Mouse (Mus musculus) left cerebral cortex, postnatal 36 days (tissue): ENCODE data around the gene Mrps17. TPM values are rescaled to one million over a fixed set of nuclear protein-coding genes. Genes with fewer than 3 reads are reported as not detected.
A peak's percentile ranks its signal among the peaks of the same experiment; 100 is the strongest.
"Not testable (repeated sequence)": the region's sequence is repeated elsewhere in the genome, so short reads cannot be mapped to it uniquely, and the experiment has no call there.

ENCODE experiments used
- DNase-seq, 2 experiments: peaks; one replicate each; pipeline ENCODE4 v3.0.0; 2021 to 2022; ENCODE audit warnings: low spot score in 2 of 2, mixed read lengths in 1 of 2
- intact Hi-C: fragments of 180-260 bp; cut with DNase I; formaldehyde crosslinking; loops from one replicate; pipeline ENCODE4 v1.15.1; 2025
- total RNA-seq, 2 experiments: library from RNA; stranded (reverse); gene quantifications; 2 replicates each; pipeline ENCODE4 v1.2.3; 2021

Gene Mrps17
- 10 to 100 TPM; 73.6 to 77.1 TPM for total RNA-seq

DNA sequence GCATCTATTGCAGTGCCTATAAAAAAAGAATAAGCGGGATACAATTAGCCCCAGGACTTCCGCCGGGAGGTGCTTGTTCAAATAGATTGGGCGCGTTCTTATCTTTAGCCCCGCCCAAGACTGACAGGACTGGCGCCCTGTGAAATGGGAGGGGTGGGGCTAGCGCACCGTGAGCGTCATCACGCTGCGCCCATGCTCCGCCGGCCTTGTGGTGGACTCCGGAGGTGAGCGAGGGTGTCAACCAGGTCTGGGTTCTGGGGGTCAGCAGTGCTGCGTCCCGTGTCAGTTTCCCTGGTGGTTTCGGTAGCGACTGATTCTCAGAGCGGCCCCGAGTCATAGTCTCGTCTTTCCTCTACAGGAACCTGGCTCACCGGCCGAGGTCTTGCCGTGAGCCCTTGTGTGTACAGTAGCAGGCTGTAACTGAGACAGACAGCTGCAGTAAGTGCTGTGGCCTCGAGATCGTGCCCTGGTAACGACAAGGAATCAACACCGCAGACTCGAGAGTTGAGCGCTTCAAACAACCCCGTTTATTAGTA lies at the start of gene Mrps17:
TSS of gene Mrps17 (plus strand) at position 172 of the 536 bp plus-strand sequence.
- DNase-seq: peak; percentile 88 to 90
- intact Hi-C loops: no loop called here

DNA sequence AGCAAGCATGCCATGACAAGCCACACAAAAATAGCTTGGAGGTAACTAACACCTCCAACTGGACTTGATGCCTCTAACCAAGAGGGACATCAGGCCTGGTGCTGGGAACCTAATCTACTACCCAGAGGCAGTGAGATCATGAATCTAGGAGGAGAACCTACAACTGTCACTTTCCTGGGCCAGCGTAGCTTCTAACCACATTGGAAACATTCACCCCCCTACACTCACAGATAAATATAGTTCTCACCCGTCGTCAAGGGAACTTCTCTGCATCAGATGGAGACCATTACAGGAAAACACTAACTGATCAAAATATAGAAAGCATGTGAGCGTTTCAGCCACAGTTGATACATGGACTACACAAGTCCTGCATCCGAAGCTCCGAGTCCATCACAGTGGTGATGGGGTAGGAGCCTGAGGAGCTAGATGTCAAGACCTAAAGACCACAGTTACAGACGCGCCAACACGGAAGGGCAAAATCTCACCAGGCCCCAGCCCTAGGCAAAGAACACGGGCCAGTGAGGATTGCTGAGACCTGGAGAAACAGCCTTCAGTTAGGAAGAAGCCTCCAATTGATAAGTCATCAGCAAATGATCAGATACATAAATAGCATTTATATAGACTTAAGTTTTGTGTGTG lies 48.9 kb upstream of the Mrps17 start:
- peak in 1 of 2 experiments; percentile 7 for DNase-seq
- intact Hi-C loops: loop anchor here (10.0 kb wide), 1 partner anchor 162 kb away; the partner anchor contains the start of gene Sfswap

DNA sequence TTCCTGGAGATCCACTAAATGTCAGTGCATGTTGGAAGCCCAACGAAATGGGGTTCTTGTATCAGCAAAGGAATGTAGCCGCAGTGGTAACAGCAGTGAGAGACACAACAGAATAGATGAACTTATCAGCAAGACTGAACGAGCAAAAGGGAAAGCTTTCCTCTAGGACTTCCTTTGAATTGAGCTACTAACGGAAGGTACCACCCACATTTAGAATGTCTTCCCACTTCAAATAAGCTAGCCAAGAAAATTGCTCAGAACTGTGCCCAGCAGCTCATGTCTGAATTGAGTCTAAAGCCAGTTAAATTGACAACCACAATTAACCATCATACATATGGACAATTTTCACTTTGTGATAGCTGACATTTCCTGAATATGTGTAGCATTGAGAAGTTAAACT lies 47.4 kb upstream of the Mrps17 start:
- intact Hi-C loops: loop anchor here (10.0 kb wide), 1 partner anchor 163 kb away; the partner anchor contains the start of gene Sfswap
- DNase-seq: no peak

DNA sequence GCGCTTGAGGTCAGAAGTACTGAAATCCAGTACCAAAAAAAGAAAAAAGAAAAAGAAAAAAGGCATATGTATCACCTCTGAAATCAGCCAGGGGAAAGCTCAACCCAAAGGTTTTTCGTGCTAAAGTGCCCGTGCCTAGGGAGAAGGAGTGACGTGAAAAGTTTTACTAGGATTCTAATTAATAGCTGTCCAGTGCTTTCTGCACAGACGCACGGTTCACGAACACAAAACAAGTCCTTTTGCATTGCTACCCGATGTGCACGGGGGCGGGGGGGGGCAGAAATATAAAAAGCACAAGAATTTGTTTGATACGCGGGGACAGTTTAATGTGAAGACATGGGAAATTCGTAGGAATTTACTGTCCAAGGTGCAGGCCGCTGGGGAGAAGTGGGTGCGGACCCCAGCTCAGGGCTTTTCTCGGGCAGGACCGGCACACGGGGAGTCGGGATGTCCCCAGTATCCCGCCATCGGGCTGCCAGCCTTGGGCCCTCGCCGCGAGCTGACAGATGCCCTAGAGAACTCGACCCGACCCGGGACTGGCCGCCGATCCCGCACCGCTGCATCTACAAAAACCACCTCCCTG lies 45.8 kb upstream of the Mrps17 start:
- intact Hi-C loops: loop anchor here (10.0 kb wide), 1 partner anchor 165 kb away; the partner anchor contains the start of gene Sfswap
- DNase-seq: no peak

DNA sequence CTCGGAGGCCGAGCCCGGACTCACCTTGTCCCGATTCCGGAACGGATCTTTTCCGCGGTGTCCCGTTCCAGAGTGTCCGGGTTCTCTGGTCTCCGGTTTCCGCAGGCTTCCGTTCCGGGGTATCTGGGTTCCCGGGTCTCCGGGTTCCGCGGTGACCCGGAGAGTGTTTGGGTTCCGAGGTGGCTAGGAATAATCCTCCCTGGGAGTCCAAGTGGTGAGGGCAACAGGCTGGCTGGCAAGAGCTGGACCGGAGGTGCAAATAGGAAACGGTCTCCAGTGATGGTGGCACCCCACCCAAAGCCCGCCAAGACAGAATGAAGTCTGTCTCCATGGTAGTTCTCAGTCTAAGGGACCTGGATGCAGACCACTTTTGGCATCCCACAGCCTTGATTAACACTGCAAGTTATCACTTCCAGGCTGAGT lies 45.2 kb upstream of the Mrps17 start, which contains the start of gene Zfp11:
TSS of gene Zfp11 (minus strand) at position 64 of the 423 bp plus-strand sequence.
- intact Hi-C loops: no loop called here

DNA sequence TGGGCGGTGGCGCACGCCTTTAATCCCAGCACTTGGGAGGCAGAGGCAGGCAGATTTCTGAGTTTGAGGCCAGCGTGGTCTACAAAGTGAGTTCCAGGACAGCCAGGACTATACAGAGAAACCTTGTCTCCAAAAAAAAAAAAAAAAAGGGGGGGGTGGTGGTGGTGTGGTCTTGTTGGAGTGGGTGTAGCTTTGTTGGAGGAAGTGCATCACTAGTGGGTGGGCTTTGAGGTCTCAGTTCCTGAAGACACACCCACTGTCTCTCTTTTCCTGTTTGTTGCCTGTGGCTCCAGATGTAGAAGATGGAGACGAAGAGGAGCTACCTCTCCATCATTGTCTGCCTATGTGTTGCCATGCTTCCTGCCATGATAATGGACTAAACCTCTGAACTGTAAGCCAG lies 30.2 kb upstream of the Mrps17 start:
- intact Hi-C loops, DNase-seq: not testable (repeated sequence)

More for the DNA sequence above, 45.2 kb upstream of the Mrps17 start, which contains the start of gene Zfp11:
- DNase-seq: peak; percentile 79 to 86

DNA sequence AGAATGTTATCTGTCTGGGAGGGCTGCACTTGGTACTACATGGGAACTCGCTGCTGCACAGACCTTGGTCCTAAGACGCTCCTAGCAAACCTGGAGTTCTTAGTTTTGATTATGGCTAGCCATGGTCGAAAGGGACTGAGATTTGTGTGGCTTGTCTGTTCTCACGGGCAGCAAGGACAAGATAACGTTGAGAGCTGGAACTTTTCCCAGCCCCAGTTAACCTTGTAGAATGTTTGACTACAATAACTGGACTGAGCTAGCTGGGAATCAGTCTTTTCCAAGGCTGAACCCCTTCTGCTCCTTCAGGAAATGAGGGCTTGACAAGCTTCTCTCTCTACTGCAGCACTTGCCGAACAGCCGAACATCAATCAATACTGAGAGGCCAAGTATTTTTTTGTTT lies 27.7 kb upstream of the Mrps17 start:
- DNase-seq: no peak
- intact Hi-C loops: no loop called here

DNA sequence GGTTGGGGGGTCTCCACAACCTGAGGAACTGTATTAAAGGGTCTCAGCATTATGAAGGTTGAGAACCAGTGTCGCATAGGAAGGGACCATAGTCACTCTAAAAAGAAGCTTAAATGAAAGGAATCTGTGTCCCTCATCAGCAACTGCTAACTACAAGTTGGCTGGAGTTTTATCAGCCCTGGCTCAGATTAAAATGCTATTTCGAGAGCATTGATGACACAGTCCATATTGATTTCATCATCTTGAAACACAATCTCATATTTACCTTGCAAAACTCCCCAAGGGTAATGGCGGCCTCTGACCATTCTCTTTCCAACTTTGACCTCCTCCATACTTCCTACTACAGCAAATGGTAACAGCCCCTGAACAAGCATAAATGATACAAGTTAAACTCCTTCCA lies 24.8 kb upstream of the Mrps17 start:
- no peak for DNase-seq
- intact Hi-C loops: no loop called here

DNA sequence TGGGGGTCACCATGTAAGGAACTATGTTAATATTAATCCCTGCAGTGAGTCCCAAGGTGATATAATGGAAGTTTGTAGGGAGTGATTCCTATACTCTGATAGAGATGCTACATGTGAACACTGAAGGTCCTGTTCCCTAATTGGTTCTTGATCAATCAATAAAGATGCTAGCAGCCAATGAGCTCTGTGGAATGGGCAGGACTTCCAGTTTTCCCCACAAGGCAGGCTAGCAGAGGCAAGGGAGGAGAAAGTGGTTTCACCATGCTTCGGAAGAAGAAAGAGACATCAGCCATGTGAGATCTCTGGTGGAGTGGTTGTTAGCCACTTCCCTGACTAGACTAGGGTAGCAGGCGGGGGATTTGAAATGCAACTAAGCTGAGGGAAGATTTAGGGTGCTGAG lies 14.8 kb upstream of the Mrps17 start:
- intact Hi-C loops: no loop called here
- no peak for DNase-seq

DNA sequence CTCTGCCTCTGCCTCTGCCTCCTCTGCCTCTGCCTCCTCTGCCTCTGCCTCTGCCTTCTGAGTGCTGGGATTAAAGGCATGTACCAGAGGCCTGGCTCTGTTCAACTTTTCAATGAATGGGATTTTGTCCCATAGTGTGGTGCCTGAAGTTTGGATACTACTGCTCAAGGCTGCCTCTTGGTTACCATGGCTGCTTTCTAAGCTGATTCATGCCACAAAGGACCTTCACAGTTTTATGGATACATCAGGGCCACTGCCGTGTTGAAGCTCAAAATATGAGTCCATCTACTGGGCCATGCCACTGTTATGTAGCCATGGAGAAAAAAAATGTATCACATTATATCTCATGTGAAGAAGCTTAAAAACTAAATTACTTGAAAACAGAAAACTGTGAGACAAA lies 13.6 kb upstream of the Mrps17 start:
- DNase-seq: no peak
- intact Hi-C loops: no loop called here

DNA sequence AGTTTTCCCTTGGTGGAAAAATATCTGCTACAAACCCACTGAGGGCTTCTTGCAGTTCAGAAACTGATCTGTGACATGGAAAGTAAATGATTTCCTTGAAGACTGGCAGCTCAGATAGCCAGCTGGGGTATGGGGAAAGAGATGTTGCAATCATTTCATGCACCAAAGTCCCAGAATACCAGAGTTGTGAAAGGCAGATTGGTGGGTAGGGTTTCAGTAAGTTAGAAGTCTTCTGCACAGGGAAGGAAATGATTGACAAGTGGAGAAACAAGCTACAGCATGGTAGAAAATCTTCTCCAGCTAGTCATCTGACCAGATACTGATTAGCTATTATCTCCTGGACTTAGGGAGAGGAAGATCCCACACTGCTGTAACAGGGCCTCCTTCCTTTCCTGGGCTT lies 11.9 kb upstream of the Mrps17 start:
- no peak for DNase-seq
- intact Hi-C loops: no loop called here

DNA sequence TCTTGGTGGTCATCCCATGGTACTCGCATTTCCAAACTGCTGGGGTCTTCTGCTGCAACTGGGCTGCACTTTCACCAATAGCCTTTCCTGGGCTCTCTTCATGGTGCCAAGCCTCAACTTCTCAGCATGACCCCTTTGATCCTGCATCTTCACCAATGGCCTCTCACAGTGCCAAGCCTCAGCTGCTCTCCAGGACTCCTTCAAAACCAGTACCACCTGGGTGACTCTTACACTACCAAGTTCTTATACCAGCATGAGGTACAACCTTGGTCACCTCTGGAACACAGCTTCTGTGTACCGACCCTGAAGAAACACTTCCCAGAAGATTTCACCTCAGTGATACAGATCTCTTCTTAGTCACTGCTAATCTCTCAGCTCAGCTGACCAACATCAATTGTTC lies 6.9 kb upstream of the Mrps17 start, which contains the start of gene Sept14:
TSS of gene Sept14 (minus strand) at position 101 of the 400 bp plus-strand sequence.
- intact Hi-C loops: no loop called here
- DNase-seq: no peak

DNA sequence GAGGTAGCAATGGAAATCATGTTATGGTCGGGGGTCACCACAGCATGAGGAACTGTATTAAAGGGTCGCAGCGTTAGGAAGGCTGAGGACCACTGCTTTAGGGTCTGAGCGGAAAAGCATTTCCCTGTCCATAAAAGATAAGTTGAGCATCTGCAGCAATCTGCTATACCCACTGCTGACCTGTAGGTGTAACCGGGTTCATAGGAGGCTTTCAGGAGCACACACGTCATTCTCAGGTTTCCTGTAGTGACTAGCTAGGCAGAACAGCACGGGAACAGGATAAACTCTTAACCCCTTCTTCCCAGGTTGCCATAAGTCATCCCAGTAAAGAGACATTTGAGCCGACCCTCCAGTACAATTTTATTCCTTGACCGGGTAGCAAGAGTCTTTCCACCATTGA lies 1.7 kb downstream of the Mrps17 start:
- DNase-seq: no peak
- intact Hi-C loops: no loop called here

DNA sequence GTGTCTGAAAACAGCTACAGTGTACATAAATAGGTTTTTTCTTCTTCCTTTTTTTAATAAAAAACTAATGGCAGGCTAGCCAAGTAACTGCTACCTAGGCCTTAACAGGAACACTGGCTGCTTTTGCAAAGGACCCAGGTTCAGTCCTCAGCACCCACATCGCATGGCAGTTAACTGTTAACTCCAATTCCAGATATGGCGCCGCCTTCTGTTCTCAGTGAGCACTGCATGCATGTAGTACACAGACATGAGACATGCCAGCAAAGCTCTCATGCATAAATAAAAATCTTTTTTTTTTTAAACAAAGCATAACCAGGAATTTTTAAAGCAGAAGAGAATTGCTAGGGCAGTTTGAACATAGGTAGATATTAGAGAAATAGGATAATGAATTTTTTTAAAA lies 4.9 kb downstream of the Mrps17 start:
- no peak for DNase-seq
- intact Hi-C loops: loop anchor here (5.0 kb wide), 1 partner anchor 108 kb away; no protein-coding TSS in a partner anchor

DNA sequence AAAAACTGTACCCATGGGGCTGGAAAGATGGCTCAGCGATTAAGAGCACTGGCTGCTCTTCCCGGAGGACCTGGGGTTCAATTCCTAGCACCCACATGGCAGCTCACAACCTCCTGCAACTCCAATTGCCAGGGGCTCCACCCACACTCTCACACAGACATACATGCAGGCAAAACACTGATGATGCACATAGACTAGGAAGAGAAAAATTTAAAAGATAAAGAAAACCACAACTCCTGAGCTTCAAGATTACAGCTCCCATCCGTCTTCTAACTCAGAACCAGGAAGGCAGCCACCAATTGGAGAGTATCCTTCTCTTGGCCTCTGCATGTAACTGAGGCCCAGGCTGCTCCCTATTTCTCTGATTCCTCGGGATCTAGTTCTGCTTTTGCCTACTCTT lies 9.0 kb downstream of the Mrps17 start:
- intact Hi-C loops: loop anchor here (5.0 kb wide), 1 partner anchor 112 kb away; no protein-coding TSS in a partner anchor
- DNase-seq: no peak

DNA sequence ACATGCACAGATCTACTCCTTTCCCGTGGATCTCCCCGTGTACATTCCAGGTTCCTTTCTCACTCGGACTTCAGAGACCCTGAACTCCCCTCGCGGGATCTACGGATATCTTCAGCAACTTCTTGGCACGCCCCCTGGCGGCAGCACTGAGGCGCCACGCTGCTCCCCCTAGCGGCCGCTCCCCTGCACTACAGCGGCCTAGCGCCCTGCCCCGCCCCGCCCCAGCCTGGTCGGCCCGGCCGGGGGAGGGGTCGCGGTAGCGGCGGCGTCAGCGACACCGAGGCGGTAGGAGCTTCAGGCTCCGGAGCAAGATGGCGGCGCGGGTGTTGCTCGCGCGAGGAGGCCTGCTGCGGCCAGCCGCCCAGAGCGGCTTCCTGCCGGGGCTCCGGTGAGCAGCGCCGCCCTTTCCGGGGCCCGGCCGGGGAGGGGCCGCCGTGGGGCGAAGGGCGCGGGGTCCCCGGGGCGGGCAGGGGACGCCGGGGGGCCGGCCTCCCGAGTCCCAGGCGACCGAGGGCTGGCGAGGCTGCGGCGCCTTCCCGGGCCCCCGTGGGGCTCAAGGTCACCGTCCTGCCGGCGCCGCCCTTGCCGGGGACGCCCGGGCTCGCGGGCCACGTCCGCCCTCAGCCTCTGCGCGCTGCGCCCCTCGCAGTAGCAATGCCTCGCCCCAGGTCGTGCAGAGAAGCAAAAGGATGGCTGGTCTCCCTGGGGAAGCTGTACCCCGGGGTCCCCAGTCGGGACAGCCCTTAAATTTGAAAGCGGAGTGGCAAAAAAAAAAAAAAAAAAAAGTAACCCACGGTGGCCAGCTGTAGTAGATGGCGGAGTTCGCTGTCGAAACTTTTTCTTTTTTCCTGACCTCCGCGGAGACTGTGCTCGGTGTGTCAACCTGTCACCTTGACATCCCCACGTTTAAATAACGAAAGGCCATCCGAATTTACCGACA lies 9.8 kb downstream of the Mrps17 start, which contains the start of gene Nipsnap2:
TSS of gene Nipsnap2 (plus strand) at position 230 of the 940 bp plus-strand sequence.
- intact Hi-C loops: loop anchor here (5.0 kb wide), 1 partner anchor 113 kb away; no protein-coding TSS in a partner anchor
- peak; percentile 92 for DNase-seq

DNA sequence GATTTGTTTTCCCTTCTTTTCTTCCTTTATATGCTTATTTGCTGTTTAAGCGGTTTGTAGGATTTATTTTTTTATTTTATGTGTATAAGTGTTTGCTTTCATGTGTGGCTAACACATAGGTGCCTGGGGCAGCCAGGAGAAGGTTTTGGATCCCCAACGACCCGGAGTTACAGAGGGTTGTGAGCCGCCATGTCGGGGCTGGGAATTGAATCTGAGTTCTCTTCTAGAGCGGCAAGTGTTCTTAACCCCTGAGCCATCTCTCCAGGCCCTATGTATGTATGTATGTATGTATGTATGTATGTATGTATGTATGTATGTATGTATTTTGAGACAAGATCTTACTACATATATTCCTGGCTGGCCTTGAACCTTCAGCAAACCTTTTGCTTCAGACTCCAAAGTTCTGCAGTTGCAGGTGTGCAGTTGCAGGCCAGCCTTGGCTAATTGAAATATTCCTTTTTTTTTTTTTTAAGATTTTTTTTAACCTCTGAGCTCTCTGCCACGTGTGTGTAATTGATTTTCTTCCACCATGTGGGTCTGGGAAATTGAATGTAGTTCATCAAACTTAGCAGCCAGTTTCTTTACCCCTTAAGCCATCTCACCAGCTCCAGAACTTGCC lies 10.6 kb downstream of the Mrps17 start:
- intact Hi-C loops: no loop called here
- no peak for DNase-seq

DNA sequence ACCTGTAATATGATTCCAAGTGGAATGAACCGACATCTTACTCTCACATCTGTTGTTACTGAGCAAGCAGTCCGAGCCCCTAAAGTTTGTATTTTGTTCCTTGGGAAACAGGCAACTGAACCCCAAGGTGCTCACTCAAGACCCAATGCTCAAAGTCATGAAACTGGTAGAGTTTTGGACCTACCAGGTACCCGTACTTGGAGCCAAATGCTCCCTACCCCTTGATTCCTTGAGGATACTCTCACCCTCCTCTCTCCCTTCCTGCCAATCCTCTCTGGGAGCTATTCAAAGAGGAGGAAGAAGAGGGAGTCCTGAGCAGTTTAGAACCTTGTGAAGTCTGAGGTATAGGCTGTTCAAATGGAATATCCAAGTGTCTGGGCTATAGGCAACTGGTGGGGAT lies 11.5 kb downstream of the Mrps17 start:
- intact Hi-C loops: no loop called here
- DNase-seq: no peak

DNA sequence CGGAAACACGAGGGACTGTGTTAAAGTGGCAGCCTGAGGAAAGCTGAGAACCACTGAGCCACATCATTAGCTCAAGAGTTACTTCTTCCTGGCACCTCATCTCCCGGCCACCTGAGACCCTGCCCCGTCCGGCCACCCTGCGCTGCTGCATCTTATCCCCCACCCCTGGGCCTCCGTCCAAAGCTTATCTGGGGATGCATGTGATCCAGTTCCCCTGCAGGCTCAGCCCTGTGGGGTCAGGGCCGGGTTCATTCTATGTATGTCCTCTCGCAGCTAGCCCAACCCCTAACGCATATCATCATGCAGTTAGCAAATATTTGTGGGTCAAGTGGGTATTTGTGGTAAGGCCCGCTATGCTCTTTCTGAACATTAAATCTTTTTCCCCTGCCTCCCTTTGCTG lies 14.0 kb downstream of the Mrps17 start:
- intact Hi-C loops: no loop called here
- DNase-seq: no peak
